ENCODE assay signal across 22 mouse cellular contexts in the genomic region with DNA sequence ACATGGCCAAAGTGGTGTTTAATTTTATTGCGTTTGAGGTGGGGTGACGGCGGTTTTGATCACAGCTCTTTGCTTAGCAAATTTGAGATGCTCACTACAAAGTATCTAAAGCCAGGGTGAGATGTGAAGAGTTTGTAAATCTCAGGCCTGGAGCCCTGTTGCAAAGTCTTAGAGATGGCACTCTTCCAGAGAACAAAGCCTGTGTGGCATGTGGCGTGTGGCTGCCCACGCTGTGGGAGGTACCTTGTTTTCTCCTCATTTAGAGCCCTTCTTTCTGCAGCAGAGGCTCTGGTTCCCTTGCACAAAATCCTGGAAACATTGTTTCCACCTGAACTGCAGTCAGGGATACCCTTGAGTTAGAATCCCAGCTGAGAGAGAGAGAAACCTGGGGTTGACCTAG.
"Had no signal": no experiment of that assay in that cellular context is flagged by ENCODE, and none has a peak within 500 bp of the region (broad histone marks: within the 10 kb centered on the region; RNA-seq: fewer than 3 reads in every experiment).

No protein-coding gene starts in this region.

- H3K27me3 ChIP-seq: hindbrain, embryonic 15.5 days had no signal

- H3K4me3 ChIP-seq: gastrocnemius, adult 2 months; heart, embryonic 10.5 days; heart, embryonic 12.5 days; hindbrain, embryonic 13.5 days; hindbrain, embryonic 15.5 days; kidney, embryonic 15.5 days; left cerebral cortex, adult 2 months; limb, embryonic 10.5 days; limb, embryonic 12.5 days; liver, embryonic 12.5 days had no signal

- H3K27ac ChIP-seq: gastrocnemius, adult 2 months; heart, embryonic 10.5 days; hindbrain, embryonic 13.5 days; hindbrain, embryonic 15.5 days; hindbrain, postnatal 0 days; kidney, embryonic 15.5 days; kidney, postnatal 0 days; left cerebral cortex, adult 2 months; limb, embryonic 10.5 days; limb, embryonic 12.5 days; liver, embryonic 12.5 days; liver, embryonic 14.5 days had no signal

- H3K4me1 ChIP-seq: heart, embryonic 10.5 days; heart, embryonic 12.5 days; hindbrain, embryonic 13.5 days; hindbrain, embryonic 15.5 days; kidney, embryonic 15.5 days; limb, embryonic 10.5 days; limb, embryonic 12.5 days; liver, embryonic 12.5 days had no signal

- DNase-seq: gastrocnemius, adult 2 months; gastrocnemius, postnatal 10 days; gastrocnemius, postnatal 36 days; heart, adult 18-20 months; heart, postnatal 10 days; kidney, adult 11 months; kidney, adult 2 months; kidney, adult 9 months; kidney, postnatal 14 days; kidney, postnatal 4 days had no signal

- H3K36me3 ChIP-seq: heart, embryonic 10.5 days; heart, embryonic 12.5 days; hindbrain, embryonic 13.5 days; hindbrain, embryonic 15.5 days; kidney, embryonic 15.5 days; limb, embryonic 10.5 days; limb, embryonic 12.5 days; liver, embryonic 12.5 days had no signal
